Mouse (Mus musculus): ENCODE data around the gene Cd274. TPM values are rescaled to one million over a fixed set of nuclear protein-coding genes. Genes with fewer than 3 reads are reported as not detected.

The Cd274 gene
- polyA plus RNA-seq, 1 experiment from 2014 or later, result 0.93 TPM

- 49% methylated on average over 13 of the region's 13 CpGs for WGBS
- Histone ChIP-seq H3K4me3 (ENCODE audit: low read depth, low read length) (peak overlapping the region; percentile 67), H3K4me2 (ENCODE audit: low read length) (peak overlapping the region; percentile 63), H3K9ac (ENCODE audit: low read depth, low read length) (peak overlapping the region; percentile 80), H3K36me3 (ENCODE audit: control insufficient read depth, insufficient read depth, low read length) (no peaks in the 10 kb centered on the region), H3K27ac (ENCODE audit: low read length) (peak overlapping the region; percentile 75), H3K9me3 (replicated peaks; ENCODE audit: control insufficient read depth, low read length, poor library complexity, severe bottlenecking) (no peaks in the 10 kb centered on the region), H3K4me1 (ENCODE audit: control insufficient read depth, insufficient read depth, low read length) (peaks cover 24% of the 10 kb centered on the region), H3K27me3 (ENCODE audit: control insufficient read depth, insufficient read depth, low read depth, low read length) (no peaks in the 10 kb centered on the region)
- peak; percentile 61; the same call in 1 of the 2 replicates for ATAC-seq
Measured at GRCm38 (mm10) chr19:29362173-29362930, 4.9 kb upstream of the Cd274 start.

- Histone ChIP-seq H3K27me3 (ENCODE audit: control insufficient read depth, insufficient read depth, low read depth, low read length) (no peaks in the 10 kb centered on the region), H3K4me2 (ENCODE audit: low read length) (no peak overlapping the region), H3K4me3 (ENCODE audit: low read depth, low read length) (no peak overlapping the region), H3K27ac (ENCODE audit: low read length) (no peak overlapping the region), H3K36me3 (ENCODE audit: control insufficient read depth, insufficient read depth, low read length) (no peaks in the 10 kb centered on the region), H3K9me3 (replicated peaks; ENCODE audit: control insufficient read depth, low read length, poor library complexity, severe bottlenecking) (no peaks in the 10 kb centered on the region), H3K4me1 (ENCODE audit: control insufficient read depth, insufficient read depth, low read length) (peaks cover 25% of the 10 kb centered on the region), H3K9ac (ENCODE audit: low read depth, low read length) (no peak overlapping the region)
- 93% methylated on average over 7 of the region's 7 CpGs for WGBS
- no peak for ATAC-seq
Measured at GRCm38 (mm10) chr19:29363557-29363956, 3.7 kb upstream of the Cd274 start.

- no peak overlapping the region for H3K27ac ChIP-seq (ENCODE audit: low read length)
- H3K4me2 ChIP-seq (ENCODE audit: low read length), result no peak overlapping the region
- H3K36me3 ChIP-seq (ENCODE audit: control insufficient read depth, insufficient read depth, low read length), result no peaks in the 10 kb centered on the region
- no peak overlapping the region for H3K4me3 ChIP-seq (ENCODE audit: low read depth, low read length)
- 85% methylated on average over 5 of the region's 5 CpGs for WGBS
- ATAC-seq, result no peak
- H3K9ac ChIP-seq (ENCODE audit: low read depth, low read length), result no peak overlapping the region
- H3K9me3 ChIP-seq (replicated peaks; ENCODE audit: control insufficient read depth, low read length, poor library complexity, severe bottlenecking), result no peaks in the 10 kb centered on the region
- H3K27me3 ChIP-seq (ENCODE audit: control insufficient read depth, insufficient read depth, low read depth, low read length), result no peaks in the 10 kb centered on the region
- peaks cover 25% of the 10 kb centered on the region for H3K4me1 ChIP-seq (ENCODE audit: control insufficient read depth, insufficient read depth, low read length)
Measured at GRCm38 (mm10) chr19:29364076-29364475, 3.2 kb upstream of the Cd274 start.

GRCm38 (mm10) chr19:29365105-29365504 is 2.1 kb upstream of the Cd274 start:
- no peak overlapping the region for H3K4me2 ChIP-seq (ENCODE audit: low read length)
- peaks cover 21% of the 10 kb centered on the region for H3K4me1 ChIP-seq (ENCODE audit: control insufficient read depth, insufficient read depth, low read length)
- no peaks in the 10 kb centered on the region for H3K36me3 ChIP-seq (ENCODE audit: control insufficient read depth, insufficient read depth, low read length)
- ATAC-seq, result no peak
- 20% methylated on average over 3 of the region's 3 CpGs for WGBS
- no peak overlapping the region for H3K9ac ChIP-seq (ENCODE audit: low read depth, low read length)
- no peaks in the 10 kb centered on the region for H3K9me3 ChIP-seq (replicated peaks; ENCODE audit: control insufficient read depth, low read length, poor library complexity, severe bottlenecking)
- H3K27me3 ChIP-seq (ENCODE audit: control insufficient read depth, insufficient read depth, low read depth, low read length), result no peaks in the 10 kb centered on the region
- H3K27ac ChIP-seq (ENCODE audit: low read length), result no peak overlapping the region
- no peak overlapping the region for H3K4me3 ChIP-seq (ENCODE audit: low read depth, low read length)

GRCm38 (mm10) chr19:29366226-29366968 is 858 bp upstream of the Cd274 start:
- H3K9ac ChIP-seq (ENCODE audit: low read depth, low read length), result no peak overlapping the region
- no peaks in the 10 kb centered on the region for H3K9me3 ChIP-seq (replicated peaks; ENCODE audit: control insufficient read depth, low read length, poor library complexity, severe bottlenecking)
- 63% methylated on average over 20 of the region's 20 CpGs for WGBS
- H3K4me3 ChIP-seq (ENCODE audit: low read depth, low read length), result peak overlapping the region; percentile 46
- peaks cover 9% of the 10 kb centered on the region; the same call in 1 of the 2 replicates for H3K4me1 ChIP-seq (ENCODE audit: control insufficient read depth, insufficient read depth, low read length)
- H3K27ac ChIP-seq (ENCODE audit: low read length), result no peak overlapping the region
- no peaks in the 10 kb centered on the region for H3K36me3 ChIP-seq (ENCODE audit: control insufficient read depth, insufficient read depth, low read length)
- no peak for ATAC-seq
- peak overlapping the region; percentile 86 for H3K4me2 ChIP-seq (ENCODE audit: low read length)
- H3K27me3 ChIP-seq (ENCODE audit: control insufficient read depth, insufficient read depth, low read depth, low read length), result no peaks in the 10 kb centered on the region

GRCm38 (mm10) chr19:29368041-29368440 is 786 bp downstream of the Cd274 start:
- Histone ChIP-seq H3K9ac (ENCODE audit: low read depth, low read length) (no peak overlapping the region), H3K4me2 (ENCODE audit: low read length) (no peak overlapping the region), H3K4me1 (ENCODE audit: control insufficient read depth, insufficient read depth, low read length) (peaks cover 7% of the 10 kb centered on the region; the same call in 1 of the 2 replicates), H3K27ac (ENCODE audit: low read length) (no peak overlapping the region), H3K4me3 (ENCODE audit: low read depth, low read length) (no peak overlapping the region), H3K27me3 (ENCODE audit: control insufficient read depth, insufficient read depth, low read depth, low read length) (no peaks in the 10 kb centered on the region), H3K9me3 (replicated peaks; ENCODE audit: control insufficient read depth, low read length, poor library complexity, severe bottlenecking) (no peaks in the 10 kb centered on the region), H3K36me3 (ENCODE audit: control insufficient read depth, insufficient read depth, low read length) (no peaks in the 10 kb centered on the region)
- no peak for ATAC-seq
- WGBS, result 88% methylated on average over 2 of the region's 2 CpGs

- Histone ChIP-seq H3K4me2 (ENCODE audit: low read length) (no peak overlapping the region), H3K4me1 (ENCODE audit: control insufficient read depth, insufficient read depth, low read length) (peaks cover 10% of the 10 kb centered on the region; the same call in 1 of the 2 replicates), H3K9me3 (replicated peaks; ENCODE audit: control insufficient read depth, low read length, poor library complexity, severe bottlenecking) (no peaks in the 10 kb centered on the region), H3K27ac (ENCODE audit: low read length) (no peak overlapping the region), H3K36me3 (ENCODE audit: control insufficient read depth, insufficient read depth, low read length) (no peaks in the 10 kb centered on the region), H3K27me3 (ENCODE audit: control insufficient read depth, insufficient read depth, low read depth, low read length) (no peaks in the 10 kb centered on the region), H3K9ac (ENCODE audit: low read depth, low read length) (no peak overlapping the region), H3K4me3 (ENCODE audit: low read depth, low read length) (no peak overlapping the region)
- WGBS, result 86% methylated on average over 3 of the region's 3 CpGs
- ATAC-seq, result no peak
Measured at GRCm38 (mm10) chr19:29368671-29369309, 1.5 kb downstream of the Cd274 start.

GRCm38 (mm10) chr19:29370112-29370511 is 2.9 kb downstream of the Cd274 start:
- no peak for ATAC-seq
- H3K27me3 ChIP-seq (ENCODE audit: control insufficient read depth, insufficient read depth, low read depth, low read length), result no peaks in the 10 kb centered on the region
- 78% methylated on average over 12 of the region's 12 CpGs for WGBS

More at GRCm38 (mm10) chr19:29370112-29370511, 2.9 kb downstream of the Cd274 start:
- Histone ChIP-seq H3K36me3 (ENCODE audit: control insufficient read depth, insufficient read depth, low read length) (no peaks in the 10 kb centered on the region), H3K4me3 (ENCODE audit: low read depth, low read length) (no peak overlapping the region), H3K4me2 (ENCODE audit: low read length) (no peak overlapping the region), H3K4me1 (ENCODE audit: control insufficient read depth, insufficient read depth, low read length) (peaks cover 10% of the 10 kb centered on the region; the same call in 1 of the 2 replicates), H3K27ac (ENCODE audit: low read length) (no peak overlapping the region), H3K9ac (ENCODE audit: low read depth, low read length) (no peak overlapping the region), H3K9me3 (replicated peaks; ENCODE audit: control insufficient read depth, low read length, poor library complexity, severe bottlenecking) (no peaks in the 10 kb centered on the region)

Data from midbrain, embryonic 16.5 days (tissue).